ENCODE assay signal across 19 mouse cellular contexts in the genomic region with DNA sequence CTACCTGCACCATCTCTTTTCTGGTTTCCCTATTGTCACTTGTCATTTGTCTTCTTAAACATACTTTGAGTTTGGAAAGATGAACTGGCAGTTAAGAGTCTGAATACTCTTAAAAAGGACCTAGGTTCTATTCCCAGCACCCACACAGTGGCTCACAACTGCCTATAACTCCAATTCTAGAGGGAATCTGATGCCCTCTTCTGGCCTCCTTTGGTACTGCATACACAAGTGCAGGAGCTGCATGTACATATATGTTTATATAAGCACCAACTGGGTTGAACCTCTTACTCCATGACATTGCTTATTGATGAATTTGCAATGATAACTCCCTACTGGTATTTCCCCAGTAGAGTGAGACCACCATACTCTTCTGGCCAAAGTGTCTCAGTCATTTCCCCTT.
DNase-seq lines count a peak whose midpoint lies in the region; ATAC-seq and TF ChIP-seq lines count a peak whose summit lies in the region.
"Had no signal": no experiment of that assay in that cellular context is flagged by ENCODE, and none has a peak within 500 bp of the region (broad histone marks: within the 10 kb centered on the region; RNA-seq: fewer than 3 reads in every experiment).

No protein-coding gene starts in this region.

- no peaks in the 10 kb centered on the region for H3K4me1 ChIP-seq in hindbrain, postnatal 0 days (ENCODE audit: insufficient read depth, low read length)
- no peaks in the 10 kb centered on the region for H3K4me1 ChIP-seq in hindbrain, embryonic 14.5 days (replicated peaks; ENCODE audit: control insufficient read depth, insufficient read depth, low read length)
- no peaks in the 10 kb centered on the region for H3K4me1 ChIP-seq in lung, postnatal 0 days (ENCODE audit: insufficient read depth, low read depth, low read length)
- H3K4me1 ChIP-seq in E14TG2a.4 (replicated peaks; ENCODE audit: low read depth, low read length), result no peaks in the 10 kb centered on the region
- H3K4me1 ChIP-seq in neural tube, embryonic 15.5 days, result peaks cover 5% of the 10 kb centered on the region
- H3K4me1 ChIP-seq: heart, embryonic 12.5 days; liver, embryonic 15.5 days; midbrain, embryonic 12.5 days had no signal

- H3K9ac ChIP-seq in hindbrain, postnatal 0 days (replicated peaks; ENCODE audit: low read length), result no peak overlapping the region
- no peak overlapping the region for H3K9ac ChIP-seq in hindbrain, embryonic 14.5 days
- H3K9ac ChIP-seq in lung, postnatal 0 days (replicated peaks; ENCODE audit: low read depth), result no peak overlapping the region
- no peak overlapping the region for H3K9ac ChIP-seq in neural tube, embryonic 15.5 days (replicated peaks)
- H3K9ac ChIP-seq: heart, embryonic 12.5 days; liver, embryonic 15.5 days; midbrain, embryonic 12.5 days had no signal

- H3K4me3 ChIP-seq in hindbrain, postnatal 0 days (ENCODE audit: low read length), result no peak overlapping the region
- no peak overlapping the region for H3K4me3 ChIP-seq in hindbrain, embryonic 14.5 days (replicated peaks; ENCODE audit: low read length)
- H3K4me3 ChIP-seq in lung, postnatal 0 days (ENCODE audit: low read depth, low read length), result no peak overlapping the region
- H3K4me3 ChIP-seq in E14TG2a.4 (replicated peaks; ENCODE audit: low read length), result no peak overlapping the region
- no peak overlapping the region for H3K4me3 ChIP-seq in neural tube, embryonic 15.5 days (replicated peaks)
- H3K4me3 ChIP-seq: heart, embryonic 12.5 days; liver, embryonic 15.5 days; midbrain, embryonic 12.5 days; myocyte had no signal

- H3K36me3 ChIP-seq in hindbrain, postnatal 0 days (ENCODE audit: insufficient read depth, low read length), result no peaks in the 10 kb centered on the region
- no peaks in the 10 kb centered on the region for H3K36me3 ChIP-seq in hindbrain, embryonic 14.5 days (replicated peaks; ENCODE audit: control insufficient read depth, insufficient read depth)
- no peaks in the 10 kb centered on the region for H3K36me3 ChIP-seq in lung, postnatal 0 days (ENCODE audit: insufficient read depth, low read length)
- H3K36me3 ChIP-seq in E14TG2a.4 (ENCODE audit: insufficient read depth, low read length), result no peaks in the 10 kb centered on the region
- no peaks in the 10 kb centered on the region for H3K36me3 ChIP-seq in neural tube, embryonic 15.5 days
- H3K36me3 ChIP-seq: heart, embryonic 12.5 days; liver, embryonic 15.5 days; midbrain, embryonic 12.5 days had no signal

- no peaks in the 10 kb centered on the region for H3K9me3 ChIP-seq in hindbrain, postnatal 0 days (ENCODE audit: low read length)
- H3K9me3 ChIP-seq in hindbrain, embryonic 14.5 days (ENCODE audit: control insufficient read depth, low read length), result no peaks in the 10 kb centered on the region
- H3K9me3 ChIP-seq in lung, postnatal 0 days (ENCODE audit: low read length), result no peaks in the 10 kb centered on the region
- peaks cover 9% of the 10 kb centered on the region; the same call in 1 of the 2 replicates for H3K9me3 ChIP-seq in E14TG2a.4 (ENCODE audit: low read length)
- H3K9me3 ChIP-seq in neural tube, embryonic 15.5 days (replicated peaks), result no peaks in the 10 kb centered on the region
- H3K9me3 ChIP-seq: liver, embryonic 15.5 days had no signal

- no peak overlapping the region for H3K27ac ChIP-seq in hindbrain, postnatal 0 days
- H3K27ac ChIP-seq in hindbrain, embryonic 14.5 days, result no peak overlapping the region
- H3K27ac ChIP-seq in lung, postnatal 0 days (ENCODE audit: low read length), result no peak overlapping the region
- H3K27ac ChIP-seq in neural tube, embryonic 15.5 days (replicated peaks), result no peak overlapping the region
- H3K27ac ChIP-seq: liver, embryonic 15.5 days; midbrain, embryonic 12.5 days had no signal

- no peaks in the 10 kb centered on the region for H3K27me3 ChIP-seq in hindbrain, postnatal 0 days (ENCODE audit: insufficient read depth, low read length)
- H3K27me3 ChIP-seq in hindbrain, embryonic 14.5 days (ENCODE audit: control insufficient read depth, insufficient read depth, low read length), result no peaks in the 10 kb centered on the region
- no peaks in the 10 kb centered on the region for H3K27me3 ChIP-seq in lung, postnatal 0 days (replicated peaks; ENCODE audit: insufficient read depth, low read length)
- peaks cover 13% of the 10 kb centered on the region; the same call in 1 of the 2 replicates for H3K27me3 ChIP-seq in E14TG2a.4 (ENCODE audit: insufficient read depth, low read length)
- no peaks in the 10 kb centered on the region for H3K27me3 ChIP-seq in neural tube, embryonic 15.5 days (replicated peaks)
- H3K27me3 ChIP-seq: liver, embryonic 15.5 days had no signal

- no peak for ATAC-seq in hindbrain, postnatal 0 days
- ATAC-seq in hindbrain, embryonic 14.5 days (ENCODE audit: low FRiP score), result no peak
- no peak for ATAC-seq in lung, postnatal 0 days
- no peak for ATAC-seq in neural tube, embryonic 15.5 days (ENCODE audit: low FRiP score)

- peak; percentile 13; the same call in 1 of the 2 replicates for TF ChIP-seq CTCF in hindbrain, postnatal 0 days (IDR thresholded peaks at IDR 0.05; ENCODE audit: low read depth)
- TF ChIP-seq CTCF in lung, postnatal 0 days (IDR thresholded peaks at IDR 0.05), result peak; percentile 23; the same call in 1 of the 2 replicates
- peak; percentile 49 for TF ChIP-seq CTCF in E14TG2a.4 (conservative IDR thresholded peaks at IDR 0.05; ENCODE audit: low read length)
- peak; percentile 12; the same call in 1 of the 2 replicates for TF ChIP-seq CTCF in brain, embryonic 14.5 days (IDR thresholded peaks at IDR 0.05; ENCODE audit: borderline replicate concordance, extremely low read depth, insufficient read depth, insufficient read length)

- H3K4me2 ChIP-seq in hindbrain, postnatal 0 days (ENCODE audit: low read depth, low read length), result no peak overlapping the region
- no peak overlapping the region for H3K4me2 ChIP-seq in hindbrain, embryonic 14.5 days (replicated peaks)
- H3K4me2 ChIP-seq in lung, postnatal 0 days (replicated peaks; ENCODE audit: low read depth, low read length), result no peak overlapping the region
- H3K4me2 ChIP-seq in neural tube, embryonic 15.5 days, result no peak overlapping the region
- H3K4me2 ChIP-seq: heart, embryonic 12.5 days; liver, embryonic 15.5 days; midbrain, embryonic 12.5 days had no signal

- no peak for TF ChIP-seq EP300 in lung, postnatal 0 days (IDR thresholded peaks at IDR 0.05)

- no peak for TF ChIP-seq POLR2A in brain, embryonic 14.5 days (IDR thresholded peaks at IDR 0.05; ENCODE audit: borderline replicate concordance, extremely low read depth, insufficient read depth, insufficient read length, poor library complexity, severe bottlenecking)

- DNase-seq in hindbrain, postnatal 0 days (ENCODE audit: low spot score), result no peak
- no peak for DNase-seq in hindbrain, embryonic 14.5 days (ENCODE audit: low spot score)
- no peak for DNase-seq in lung, postnatal 0 days (ENCODE audit: low spot score)
- no peak for DNase-seq in lung, postnatal 4 days
- DNase-seq in brain, embryonic 14.5 days (ENCODE audit: low read depth), result no peak
- DNase-seq: adrenal gland, postnatal 36 days; cerebellum, postnatal 10 days; embryo, embryonic 11 days; gastrocnemius, postnatal 36 days; kidney, adult 9 months; layer of hippocampus, postnatal 36 days; retina, postnatal 1 day; thymus, adult 18-20 months had no signal
